Mouse (Mus musculus) midbrain, embryonic 14.5 days (tissue): ENCODE measurements around the gene Dgkz. TPM values are rescaled to one million over a fixed set of nuclear protein-coding genes. Genes with fewer than 3 reads are reported as not detected.

Experiments used
- ATAC-seq: fragments of 200-750 bp; cut with Nextera tagmentation; 2 replicates; pipeline ENCODE4 v1.8.0; 2017; ENCODE audit warnings: moderate number of reproducible peaks, moderate library complexity; ENCODE audit not compliant: low FRiP score, low TSS enrichment
- DNase-seq: peaks from one replicate; pipeline ENCODE4 v3.0.0-alpha.2; 2015
- H3K27ac ChIP-seq: fragments of 300-500 bp; sonication (generic); replicated peaks from 2 replicates; pipeline ENCODE4 v1.5.1; 2014; ENCODE audit warnings: mild to moderate bottlenecking, low read depth, low read length, moderate library complexity
- H3K27me3 ChIP-seq: fragments of 300-500 bp; sonication (generic); 2 replicates; pipeline ENCODE4 v1.6.1; 2014; ENCODE audit warnings: low read length, control low read depth, mixed read lengths; ENCODE audit not compliant: control insufficient read depth, insufficient read depth
- H3K36me3 ChIP-seq: fragments of 300-500 bp; sonication (generic); 2 replicates; pipeline ENCODE4 v1.6.1; 2014; ENCODE audit warnings: low read length, control low read depth; ENCODE audit not compliant: control insufficient read depth, insufficient read depth
- H3K4me1 ChIP-seq: fragments of 300-500 bp; sonication (generic); 2 replicates; pipeline ENCODE4 v1.6.1; 2014; ENCODE audit warnings: mild to moderate bottlenecking, antibody characterized with exemption, low read length, control low read depth; ENCODE audit not compliant: control insufficient read depth, insufficient read depth
- H3K4me2 ChIP-seq: fragments of 300-500 bp; sonication (generic); 2 replicates; pipeline ENCODE4 v1.6.1; 2014; ENCODE audit warnings: mild to moderate bottlenecking, low read length, moderate library complexity
- H3K4me3 ChIP-seq: fragments of 300-500 bp; sonication (generic); replicated peaks from 2 replicates; pipeline ENCODE4 v1.5.1; 2014; ENCODE audit warnings: low read depth, low read length
- H3K9ac ChIP-seq: fragments of 300-500 bp; sonication (generic); replicated peaks from 2 replicates; pipeline ENCODE4 v1.6.1; 2014; ENCODE audit warnings: mild to moderate bottlenecking, low read length, moderate library complexity
- H3K9me3 ChIP-seq: fragments of 300-500 bp; sonication (generic); 2 replicates; pipeline ENCODE4 v1.6.1; 2016; ENCODE audit warnings: low read length, control low read depth, mixed read lengths; ENCODE audit not compliant: control insufficient read depth
- WGBS: fragments of 180-500 bp; shearing (Covaris S2); extraction: QIAGEN DNeasy Blood & Tissue Kit; methylation state at CpG from one replicate; pipeline ENCODE4 v1.1.7; 2014; 5-methylcytosine and 5-hydroxymethylcytosine counted together
- microRNA-seq: library from miRNA; unstranded; fragments of <30 nt; microRNA quantifications from one replicate; pipeline ENCODE4, GENCODE M21; 2016
- polyA plus RNA-seq: library from polyadenylated mRNA; unstranded; fragments of >200 nt; fragmentation: Nextera tagmentation; extraction: Ambion mirVana; gene quantifications from 2 replicates; pipeline ENCODE4 v1.2.1, GENCODE M21; 2014

The Dgkz gene
- polyA plus RNA-seq, 1 experiment from 2014 or later = 32.0 TPM

DNA sequence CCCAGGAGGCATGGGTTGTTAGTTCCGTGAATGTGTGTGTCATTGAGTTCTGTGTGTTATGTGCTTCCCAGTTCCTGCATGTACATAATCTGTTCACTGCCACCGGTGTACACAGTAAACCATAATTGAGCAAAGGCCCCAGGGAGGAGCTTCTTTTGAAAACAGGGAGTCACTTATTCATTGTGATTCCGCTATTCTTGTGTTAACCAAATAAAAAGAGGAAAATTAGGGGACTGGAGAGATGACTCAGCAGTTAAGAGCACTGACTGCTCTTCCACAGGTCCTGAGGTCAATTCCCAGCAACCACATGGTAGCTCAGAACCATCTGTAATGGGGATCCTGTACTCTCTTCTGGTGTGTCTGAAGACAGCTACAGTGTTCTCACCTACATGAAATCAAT is 80.9 kb downstream of the Dgkz start:
- 89% methylated on average over 3 of the region's 3 CpGs for WGBS
- ATAC-seq (no peak), DNase-seq (no peak)
- Histone ChIP-seq H3K36me3 (0 out of 2 replicates have a peak, but pooled peaks cover 5% of the 10 kb centered on the region), H3K9ac (no peak overlapping the region), H3K27me3 (no peaks in the 10 kb centered on the region), H3K4me3 (no peak overlapping the region), H3K9me3 (no peaks in the 10 kb centered on the region), H3K4me2 (no peak overlapping the region), H3K4me1 (no peaks in the 10 kb centered on the region), H3K27ac (no peak overlapping the region)

DNA sequence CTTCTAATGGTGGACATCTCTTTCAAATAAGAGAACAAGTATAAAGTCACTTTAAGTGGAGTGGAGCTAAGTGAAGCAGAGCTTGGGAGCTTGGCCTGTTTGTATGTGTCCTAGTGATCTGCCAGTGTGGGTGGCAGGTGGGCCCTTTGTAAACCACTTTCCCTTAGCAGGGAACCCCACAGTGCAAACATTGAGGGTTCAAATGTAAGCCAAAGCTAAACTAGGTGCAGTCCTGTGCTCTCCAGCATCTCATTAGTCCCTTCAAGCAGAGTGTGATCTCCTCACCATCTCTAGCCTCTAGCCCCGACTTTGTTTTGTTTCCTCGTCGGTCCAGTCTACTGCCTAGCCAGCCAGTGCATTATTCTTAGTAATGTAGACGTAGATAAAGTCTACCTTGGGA is 91.0 kb downstream of the Dgkz start:
- H3K27me3 ChIP-seq = no peaks in the 10 kb centered on the region
- no peak overlapping the region for H3K4me2 ChIP-seq
- no peak overlapping the region for H3K9ac ChIP-seq
- H3K36me3 ChIP-seq = peaks cover 26% of the 10 kb centered on the region
- ATAC-seq (no peak), DNase-seq (no peak)
- H3K27ac ChIP-seq = no peak overlapping the region
- H3K9me3 ChIP-seq = no peaks in the 10 kb centered on the region
- H3K4me1 ChIP-seq = no peaks in the 10 kb centered on the region
- no peak overlapping the region for H3K4me3 ChIP-seq
- WGBS = 70% methylated on average over 4 of the region's 4 CpGs

GRCm38 (mm10) chr2:91883961-91884360 is 91.7 kb downstream of the Dgkz start:
- Histone ChIP-seq H3K4me2 (no peak overlapping the region), H3K27ac (no peak overlapping the region), H3K36me3 (peaks cover 26% of the 10 kb centered on the region), H3K4me3 (no peak overlapping the region), H3K27me3 (no peaks in the 10 kb centered on the region), H3K9me3 (no peaks in the 10 kb centered on the region), H3K9ac (no peak overlapping the region), H3K4me1 (no peaks in the 10 kb centered on the region)
- ATAC-seq (no peak), DNase-seq (no peak)
- 79% methylated on average over 4 of the region's 4 CpGs for WGBS

Small RNA genes within 50 kb of the gene (microRNA-seq; reads per million reads assigned to microRNA genes)
- not detected for gene Mir6999

Other genes with a start within 250 kb of the Dgkz start
- gene Ambra1, start 245.7 kb downstream of the Dgkz start, polyA plus RNA-seq = 22.8 and 26.3 TPM in 2 replicates
- 0.34 and 0.65 TPM in 2 replicates for gene Chrm4, start 48.6 kb downstream of the Dgkz start, polyA plus RNA-seq
- 131 and 196 TPM in 2 replicates for gene Mdk, start 43.6 kb downstream of the Dgkz start, polyA plus RNA-seq
- 0.14 and 0.26 TPM in 2 replicates for gene Gm9821, start 30.2 kb downstream of the Dgkz start, polyA plus RNA-seq
- 0.69 and 2.0 TPM in 2 replicates for gene Creb3l1, start 48.6 kb upstream of the Dgkz start, polyA plus RNA-seq
- gene Phf21a, start 117.3 kb upstream of the Dgkz start, polyA plus RNA-seq = 32.3 and 35.4 TPM in 2 replicates